Mouse (Mus musculus) heart, embryonic 12.5 days (tissue): ENCODE measurements at regions not wholly inside any gene's neighbourhood (a gene's known extent, or its start where the extent isn't known, plus 50 kb on each side); places are given as distances from the start of the nearest gene placed in this dataset.
A peak's percentile ranks its signal among the peaks of the same experiment; 100 is the strongest.

ENCODE experiments used
- ATAC-seq: fragments of 200-750 bp; cut with Nextera tagmentation; 2 replicates; pipeline ENCODE4 v1.8.0; 2017; ENCODE audit warnings: moderate TSS enrichment, moderate library complexity; ENCODE audit not compliant: insufficient number of reproducible peaks, low FRiP score
- H3K27ac ChIP-seq: fragments of 300-500 bp; sonication (generic); 2 replicates; pipeline ENCODE4 v1.5.1; 2016; ENCODE audit warnings: mild to moderate bottlenecking, moderate library complexity; ENCODE audit not compliant: poor library complexity, severe bottlenecking
- H3K27me3 ChIP-seq: fragments of 300-500 bp; sonication (generic); replicated peaks from 2 replicates; pipeline ENCODE4 v1.6.1; 2016; ENCODE audit warnings: mild to moderate bottlenecking, moderate library complexity
- H3K36me3 ChIP-seq: fragments of 300-500 bp; sonication (generic); 2 replicates; pipeline ENCODE4 v1.6.1; 2016; ENCODE audit warnings: mild to moderate bottlenecking, moderate library complexity
- H3K4me1 ChIP-seq: fragments of 300-500 bp; sonication (generic); replicated peaks from 2 replicates; pipeline ENCODE4 v1.6.1; 2016; ENCODE audit warnings: mild to moderate bottlenecking
- H3K4me2 ChIP-seq: fragments of 300-500 bp; sonication (generic); 2 replicates; pipeline ENCODE4 v1.6.1; 2016; ENCODE audit warnings: mild to moderate bottlenecking, moderate library complexity
- H3K4me3 ChIP-seq: fragments of 300-500 bp; sonication (generic); 2 replicates; pipeline ENCODE4 v1.5.1; 2016; ENCODE audit warnings: mild to moderate bottlenecking
- H3K9ac ChIP-seq: fragments of 300-500 bp; sonication (generic); 2 replicates; pipeline ENCODE4 v1.6.1; 2016; ENCODE audit warnings: mild to moderate bottlenecking, moderate library complexity
- H3K9me3 ChIP-seq: fragments of 300-500 bp; sonication (generic); replicated peaks from 2 replicates; pipeline ENCODE4 v1.6.1; 2016; ENCODE audit warnings: mild to moderate bottlenecking, moderate library complexity
- WGBS: fragments of 180-500 bp; shearing (Covaris S2); methylation state at CpG from one replicate; pipeline ENCODE4 v1.1.7; 2016; 5-methylcytosine and 5-hydroxymethylcytosine counted together

- Histone ChIP-seq H3K36me3 (no peaks in the 10 kb centered on the region), H3K4me2 (no peak overlapping the region), H3K9ac (no peak overlapping the region), H3K9me3 (no peaks in the 10 kb centered on the region), H3K4me3 (no peak overlapping the region), H3K4me1 (no peaks in the 10 kb centered on the region), H3K27me3 (no peaks in the 10 kb centered on the region), H3K27ac (no peak overlapping the region)
- WGBS: 63% methylated on average over 5 of the region's 5 CpGs
- no peak for ATAC-seq
Observed at GRCm38 (mm10) chr13:71135940-71136632, 294.5 kb upstream of the Adamts16 start.

- Histone ChIP-seq H3K27me3 (peaks cover 7% of the 10 kb centered on the region; the same call in 1 of the 2 replicates), H3K9me3 (no peaks in the 10 kb centered on the region), H3K4me1 (no peaks in the 10 kb centered on the region), H3K9ac (no peak overlapping the region), H3K27ac (no peak overlapping the region), H3K4me3 (no peak overlapping the region), H3K36me3 (no peaks in the 10 kb centered on the region), H3K4me2 (no peak overlapping the region)
- ATAC-seq: no peak
- 9% methylated on average over 1 of the region's 1 CpGs for WGBS
Observed at GRCm38 (mm10) chr13:71121484-71121883, 279.9 kb upstream of the Adamts16 start.

GRCm38 (mm10) chr13:71108175-71108574 lies 266.6 kb upstream of the Adamts16 start:
- no peak for ATAC-seq
- no peak overlapping the region for H3K4me2 ChIP-seq
- H3K27me3 ChIP-seq: 0 out of 2 replicates have a peak, but pooled peaks cover 7% of the 10 kb centered on the region
- H3K9ac ChIP-seq: no peak overlapping the region
- H3K36me3 ChIP-seq: no peaks in the 10 kb centered on the region
- no peaks in the 10 kb centered on the region for H3K9me3 ChIP-seq
- WGBS: 74% methylated on average over 8 of the region's 8 CpGs
- H3K27ac ChIP-seq: no peak overlapping the region
- no peak overlapping the region for H3K4me3 ChIP-seq
- H3K4me1 ChIP-seq: peaks cover 5% of the 10 kb centered on the region

- Histone ChIP-seq H3K36me3 (no peaks in the 10 kb centered on the region), H3K27me3 (0 out of 2 replicates have a peak, but pooled peaks cover 7% of the 10 kb centered on the region), H3K4me3 (peak overlapping the region; percentile 36), H3K4me2 (peak overlapping the region; percentile 68), H3K27ac (no peak overlapping the region), H3K9ac (peak overlapping the region; percentile 40), H3K4me1 (peaks cover 5% of the 10 kb centered on the region), H3K9me3 (no peaks in the 10 kb centered on the region)
- 16% methylated on average over 18 of the region's 18 CpGs for WGBS
- ATAC-seq: no peak
Observed at GRCm38 (mm10) chr13:71105229-71105838, 263.7 kb upstream of the Adamts16 start.

- no peak overlapping the region for H3K27ac ChIP-seq
- H3K9ac ChIP-seq: peak overlapping the region; percentile 40
- 36% methylated on average over 22 of the region's 22 CpGs for WGBS
Observed at GRCm38 (mm10) chr13:71104419-71105228, 263.0 kb upstream of the Adamts16 start.

GRCm38 (mm10) chr13:71084301-71084700 lies 242.7 kb upstream of the Adamts16 start:
- 73% methylated on average over 6 of the region's 6 CpGs for WGBS
- H3K9ac ChIP-seq: no peak overlapping the region
- ATAC-seq: no peak
- H3K27ac ChIP-seq: no peak overlapping the region
- H3K4me3 ChIP-seq: no peak overlapping the region
- no peaks in the 10 kb centered on the region for H3K4me1 ChIP-seq
- no peaks in the 10 kb centered on the region for H3K27me3 ChIP-seq
- no peaks in the 10 kb centered on the region for H3K9me3 ChIP-seq
- no peak overlapping the region for H3K4me2 ChIP-seq
- H3K36me3 ChIP-seq: no peaks in the 10 kb centered on the region

More at GRCm38 (mm10) chr13:71104419-71105228, 263.0 kb upstream of the Adamts16 start:
- H3K4me2 ChIP-seq: peak overlapping the region; percentile 68
- H3K9me3 ChIP-seq: no peaks in the 10 kb centered on the region
- no peaks in the 10 kb centered on the region for H3K36me3 ChIP-seq
- H3K4me1 ChIP-seq: peaks cover 5% of the 10 kb centered on the region
- H3K27me3 ChIP-seq: 0 out of 2 replicates have a peak, but pooled peaks cover 7% of the 10 kb centered on the region
- no peak for ATAC-seq
- peak overlapping the region; percentile 36 for H3K4me3 ChIP-seq

- Histone ChIP-seq H3K4me1 (no peaks in the 10 kb centered on the region), H3K9ac (no peak overlapping the region), H3K27ac (no peak overlapping the region), H3K36me3 (no peaks in the 10 kb centered on the region), H3K4me2 (no peak overlapping the region), H3K4me3 (no peak overlapping the region), H3K27me3 (no peaks in the 10 kb centered on the region), H3K9me3 (no peaks in the 10 kb centered on the region)
- 70% methylated on average over 4 of the region's 4 CpGs for WGBS
- ATAC-seq: no peak
Observed at GRCm38 (mm10) chr13:71075916-71076315, 234.3 kb upstream of the Adamts16 start.

GRCm38 (mm10) chr13:71074012-71074411 lies 232.4 kb upstream of the Adamts16 start:
- H3K9ac ChIP-seq: no peak overlapping the region
- no peaks in the 10 kb centered on the region for H3K4me1 ChIP-seq
- H3K4me3 ChIP-seq: no peak overlapping the region
- 64% methylated on average over 10 of the region's 10 CpGs for WGBS
- no peaks in the 10 kb centered on the region for H3K27me3 ChIP-seq
- H3K27ac ChIP-seq: no peak overlapping the region
- H3K36me3 ChIP-seq: no peaks in the 10 kb centered on the region
- no peak for ATAC-seq
- H3K9me3 ChIP-seq: no peaks in the 10 kb centered on the region
- H3K4me2 ChIP-seq: no peak overlapping the region

GRCm38 (mm10) chr13:71068757-71069201 lies 227.2 kb upstream of the Adamts16 start:
- WGBS: 60% methylated on average over 11 of the region's 11 CpGs
- no peak for ATAC-seq

GRCm38 (mm10) chr13:71068011-71068410 lies 226.4 kb upstream of the Adamts16 start:
- H3K9ac ChIP-seq: no peak overlapping the region
- WGBS: 26% methylated on average over 4 of the region's 4 CpGs
- ATAC-seq: no peak
- no peaks in the 10 kb centered on the region for H3K9me3 ChIP-seq
- H3K4me3 ChIP-seq: no peak overlapping the region
- no peaks in the 10 kb centered on the region for H3K27me3 ChIP-seq
- no peak overlapping the region for H3K4me2 ChIP-seq
- H3K36me3 ChIP-seq: no peaks in the 10 kb centered on the region
- 0 out of 2 replicates have a peak, but pooled peaks cover 2% of the 10 kb centered on the region for H3K4me1 ChIP-seq
- H3K27ac ChIP-seq: no peak overlapping the region

More at GRCm38 (mm10) chr13:71068757-71069201, 227.2 kb upstream of the Adamts16 start:
- Histone ChIP-seq H3K27me3 (no peaks in the 10 kb centered on the region), H3K4me2 (no peak overlapping the region), H3K4me1 (0 out of 2 replicates have a peak, but pooled peaks cover 2% of the 10 kb centered on the region), H3K9me3 (no peaks in the 10 kb centered on the region), H3K36me3 (no peaks in the 10 kb centered on the region), H3K27ac (no peak overlapping the region), H3K4me3 (no peak overlapping the region), H3K9ac (no peak overlapping the region)

GRCm38 (mm10) chr13:71065568-71065967 lies 224.0 kb upstream of the Adamts16 start:
- H3K4me2 ChIP-seq: no peak overlapping the region
- no peaks in the 10 kb centered on the region for H3K27me3 ChIP-seq
- 0 out of 2 replicates have a peak, but pooled peaks cover 2% of the 10 kb centered on the region for H3K4me1 ChIP-seq
- no peak overlapping the region for H3K27ac ChIP-seq
- H3K9me3 ChIP-seq: no peaks in the 10 kb centered on the region
- ATAC-seq: no peak
- no peaks in the 10 kb centered on the region for H3K36me3 ChIP-seq
- H3K4me3 ChIP-seq: no peak overlapping the region
- 46% methylated on average over 1 of the region's 1 CpGs for WGBS
- H3K9ac ChIP-seq: no peak overlapping the region
